Mouse (Mus musculus): ENCODE data around the gene Mylk.

DNA sequence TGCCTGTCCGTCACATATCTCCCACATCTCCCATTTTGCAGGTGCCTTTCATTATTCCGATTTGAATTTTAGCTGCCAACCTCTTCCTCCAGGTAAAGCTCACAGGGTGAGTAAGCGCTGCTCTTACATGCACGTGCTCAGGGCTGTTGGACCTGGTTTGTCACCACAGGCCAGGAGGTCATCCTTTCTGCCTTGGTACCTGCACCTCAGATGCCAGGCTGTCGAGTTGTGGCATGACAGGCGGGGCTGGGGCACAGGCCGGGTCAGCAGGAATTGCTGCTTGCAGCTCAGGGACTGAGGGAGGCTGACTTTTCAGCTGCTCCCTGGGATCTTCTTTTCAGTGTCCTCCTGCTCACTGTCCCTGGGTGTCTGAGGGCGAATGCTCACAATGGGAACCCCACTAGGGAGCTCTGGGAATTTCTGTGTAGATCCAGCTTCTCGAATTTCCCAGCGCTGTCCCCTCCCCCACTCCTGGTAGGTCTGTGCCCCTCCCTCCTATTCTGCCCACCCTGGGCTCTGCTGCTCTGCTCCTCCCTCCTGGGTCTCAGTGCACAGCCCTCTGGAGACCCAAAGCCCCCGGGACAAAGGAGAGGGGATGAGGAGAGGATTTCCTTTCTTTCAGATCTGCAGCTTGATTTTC, 3.2 kb downstream of the Mylk start:
- TF ChIP-seq FLI1 (IDR thresholded peaks at IDR 0.05; ENCODE audit: low read length) (no peak), GATA1 (IDR thresholded peaks at IDR 0.05; ENCODE audit: borderline replicate concordance, low read length) (no peak)

Data from megakaryocyte, embryonic 14.5 days (primary cell).